Mouse (Mus musculus): ENCODE measurements around the gene Rad51d. TPM values are rescaled to one million over a fixed set of nuclear protein-coding genes. Genes with fewer than 3 reads are reported as not detected.

Gene Rad51d
- total and polyA plus RNA-seq, 2 experiments from 2014 or later: 11.0 to 11.2 TPM

DNA sequence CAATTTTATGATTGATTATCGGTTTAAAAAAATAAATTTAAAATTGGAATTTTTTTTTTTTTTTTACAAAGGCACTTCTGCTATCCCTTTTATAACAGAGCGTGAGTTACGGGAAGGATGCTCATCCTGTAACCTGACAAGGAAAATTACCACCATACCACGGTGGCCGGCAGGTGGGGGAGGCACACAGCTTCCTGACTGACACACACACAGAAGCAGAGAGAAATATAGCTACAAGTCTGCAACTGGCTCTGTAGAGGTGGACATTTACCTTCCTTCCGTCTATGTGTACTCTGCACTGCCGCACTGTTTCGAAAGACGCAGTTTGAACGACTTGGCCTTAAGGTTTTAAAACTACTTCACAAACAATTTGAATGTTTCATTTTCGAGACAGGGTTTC lies 38.3 kb downstream of the Rad51d start:
- TF ChIP-seq CTCF (IDR thresholded peaks at IDR 0.05): no peak
- Histone ChIP-seq H3K9ac (replicated peaks; ENCODE audit: low read length, poor library complexity, severe bottlenecking) (no peak overlapping the region), H3K27me3 (ENCODE audit: insufficient read depth, low read length) (no peaks in the 10 kb centered on the region), H3K4me3 (ENCODE audit: low read depth, low read length) (no peak overlapping the region), H3K36me3 (ENCODE audit: insufficient read depth, low read length) (no peaks in the 10 kb centered on the region), H3K4me1 (ENCODE audit: insufficient read depth, low read length) (no peaks in the 10 kb centered on the region), H3K27ac (ENCODE audit: low read depth, low read length) (no peak overlapping the region), H3K4me2 (ENCODE audit: low read depth, low read length, poor library complexity, severe bottlenecking) (no peak overlapping the region), H3K9me3 (ENCODE audit: low read length) (no peaks in the 10 kb centered on the region)
- DNase-seq (ENCODE audit: low spot score) (no peak), ATAC-seq (ENCODE audit: low FRiP score) (no peak)
- 84% methylated on average over 11 of the region's 11 CpGs for WGBS

DNA sequence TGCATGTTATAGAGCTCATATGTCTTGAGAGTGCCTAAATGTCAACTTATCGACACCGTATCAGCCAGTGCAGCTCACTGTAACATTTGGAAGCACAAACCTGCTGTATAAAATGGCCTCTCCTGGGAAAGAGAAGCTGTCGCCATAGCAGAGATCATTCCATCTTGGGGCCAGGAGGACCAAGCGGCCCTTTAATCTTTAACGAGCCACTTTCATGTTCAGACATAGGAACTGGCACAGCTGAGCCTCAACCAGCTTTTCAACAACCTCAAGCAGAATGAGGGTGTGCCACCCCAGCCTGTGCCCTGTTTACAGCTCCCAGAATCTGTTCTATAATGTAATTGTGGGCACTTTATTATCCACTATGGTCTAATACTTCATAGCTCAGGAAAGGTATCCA lies 40.2 kb downstream of the Rad51d start:
- Histone ChIP-seq H3K4me2 (ENCODE audit: low read depth, low read length, poor library complexity, severe bottlenecking) (no peak overlapping the region), H3K27ac (ENCODE audit: low read depth, low read length) (peak overlapping the region; percentile 14; the same call in 1 of the 2 replicates), H3K9me3 (ENCODE audit: low read length) (no peaks in the 10 kb centered on the region), H3K9ac (replicated peaks; ENCODE audit: low read length, poor library complexity, severe bottlenecking) (no peak overlapping the region), H3K4me1 (ENCODE audit: insufficient read depth, low read length) (0 out of 2 replicates have a peak, but pooled peaks cover 5% of the 10 kb centered on the region), H3K36me3 (ENCODE audit: insufficient read depth, low read length) (no peaks in the 10 kb centered on the region), H3K27me3 (ENCODE audit: insufficient read depth, low read length) (no peaks in the 10 kb centered on the region), H3K4me3 (ENCODE audit: low read depth, low read length) (no peak overlapping the region)
- no peak for TF ChIP-seq CTCF (IDR thresholded peaks at IDR 0.05)
- no peak for DNase-seq (ENCODE audit: low spot score)
- no peak for ATAC-seq (ENCODE audit: low FRiP score)
- WGBS: 57% methylated on average over 5 of the region's 5 CpGs

DNA sequence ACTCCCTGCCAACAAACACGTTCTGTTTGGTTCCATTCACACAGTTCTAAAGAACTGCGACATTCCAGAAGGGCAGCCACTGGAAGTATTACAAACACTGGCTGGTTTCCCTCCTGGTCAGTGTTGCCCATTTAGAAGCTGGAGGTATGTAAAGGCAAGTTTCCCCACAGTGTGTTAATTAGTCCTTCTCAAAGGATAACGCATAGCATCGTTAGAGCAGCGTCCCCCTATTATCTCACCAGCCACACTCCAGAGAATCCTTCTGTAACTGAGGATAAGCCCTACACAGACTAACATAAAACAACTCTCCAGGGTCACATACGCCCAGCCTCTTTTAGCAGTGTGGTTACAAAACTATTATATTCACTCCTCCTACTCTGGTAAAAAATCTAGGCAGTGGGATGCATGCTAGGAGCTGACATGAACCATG lies 42.8 kb downstream of the Rad51d start:
- 31% methylated on average over 6 of the region's 6 CpGs for WGBS
- Histone ChIP-seq H3K9me3 (ENCODE audit: low read length) (no peaks in the 10 kb centered on the region), H3K9ac (replicated peaks; ENCODE audit: low read length, poor library complexity, severe bottlenecking) (no peak overlapping the region), H3K4me3 (ENCODE audit: low read depth, low read length) (no peak overlapping the region), H3K4me2 (ENCODE audit: low read depth, low read length, poor library complexity, severe bottlenecking) (no peak overlapping the region), H3K4me1 (ENCODE audit: insufficient read depth, low read length) (0 out of 2 replicates have a peak, but pooled peaks cover 5% of the 10 kb centered on the region), H3K27me3 (ENCODE audit: insufficient read depth, low read length) (no peaks in the 10 kb centered on the region), H3K36me3 (ENCODE audit: insufficient read depth, low read length) (no peaks in the 10 kb centered on the region), H3K27ac (ENCODE audit: low read depth, low read length) (no peak overlapping the region)
- ATAC-seq (ENCODE audit: low FRiP score) (no peak), DNase-seq (ENCODE audit: low spot score) (no peak)
- no peak for TF ChIP-seq CTCF (IDR thresholded peaks at IDR 0.05)

DNA sequence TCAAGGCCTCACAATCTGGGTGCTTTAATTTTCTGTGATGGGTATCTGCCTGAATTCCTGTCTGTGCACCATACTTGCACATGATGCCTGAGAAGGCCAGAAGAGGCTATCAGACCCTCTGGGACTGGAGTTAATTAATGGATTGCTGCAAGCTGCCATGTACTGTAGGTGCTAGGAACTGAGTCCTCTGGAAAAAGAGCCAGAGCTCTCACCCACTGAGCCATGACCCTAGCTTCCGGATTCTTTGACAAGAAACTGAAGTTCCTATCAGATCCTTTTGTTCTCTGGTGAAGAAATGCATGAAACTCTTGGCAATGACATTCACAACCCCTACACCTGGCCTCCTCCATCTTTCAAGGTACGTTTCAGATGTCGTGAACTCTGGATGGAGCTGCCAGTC lies 43.5 kb downstream of the Rad51d start:
- Histone ChIP-seq H3K4me3 (ENCODE audit: low read depth, low read length) (no peak overlapping the region), H3K4me1 (ENCODE audit: insufficient read depth, low read length) (0 out of 2 replicates have a peak, but pooled peaks cover 5% of the 10 kb centered on the region), H3K9me3 (ENCODE audit: low read length) (no peaks in the 10 kb centered on the region), H3K36me3 (ENCODE audit: insufficient read depth, low read length) (no peaks in the 10 kb centered on the region), H3K9ac (replicated peaks; ENCODE audit: low read length, poor library complexity, severe bottlenecking) (no peak overlapping the region), H3K27ac (ENCODE audit: low read depth, low read length) (no peak overlapping the region), H3K4me2 (ENCODE audit: low read depth, low read length, poor library complexity, severe bottlenecking) (no peak overlapping the region), H3K27me3 (ENCODE audit: insufficient read depth, low read length) (no peaks in the 10 kb centered on the region)
- TF ChIP-seq CTCF (IDR thresholded peaks at IDR 0.05): no peak
- ATAC-seq (ENCODE audit: low FRiP score) (no peak), DNase-seq (ENCODE audit: low spot score) (no peak)
- WGBS: 89% methylated on average over 3 of the region's 3 CpGs

- Histone ChIP-seq H3K9me3 (ENCODE audit: low read length) (no peaks in the 10 kb centered on the region), H3K9ac (replicated peaks; ENCODE audit: low read length, poor library complexity, severe bottlenecking) (peak overlapping the region; percentile 51), H3K4me3 (ENCODE audit: low read depth, low read length) (peak overlapping the region; percentile 18; the same call in 1 of the 2 replicates), H3K36me3 (ENCODE audit: insufficient read depth, low read length) (no peaks in the 10 kb centered on the region), H3K27me3 (ENCODE audit: insufficient read depth, low read length) (no peaks in the 10 kb centered on the region), H3K4me2 (ENCODE audit: low read depth, low read length, poor library complexity, severe bottlenecking) (peak overlapping the region; percentile 39; the same call in 1 of the 2 replicates), H3K27ac (ENCODE audit: low read depth, low read length) (peak overlapping the region; percentile 32; the same call in 1 of the 2 replicates), H3K4me1 (ENCODE audit: insufficient read depth, low read length) (0 out of 2 replicates have a peak, but pooled peaks cover 5% of the 10 kb centered on the region)
- ATAC-seq (ENCODE audit: low FRiP score) (no peak), DNase-seq (ENCODE audit: low spot score) (no peak)
- 44% methylated on average over 4 of the region's 4 CpGs for WGBS
- TF ChIP-seq CTCF (IDR thresholded peaks at IDR 0.05): no peak
Observed at GRCm38 (mm10) chr11:82846079-82846436, 44.4 kb downstream of the Rad51d start.

DNA sequence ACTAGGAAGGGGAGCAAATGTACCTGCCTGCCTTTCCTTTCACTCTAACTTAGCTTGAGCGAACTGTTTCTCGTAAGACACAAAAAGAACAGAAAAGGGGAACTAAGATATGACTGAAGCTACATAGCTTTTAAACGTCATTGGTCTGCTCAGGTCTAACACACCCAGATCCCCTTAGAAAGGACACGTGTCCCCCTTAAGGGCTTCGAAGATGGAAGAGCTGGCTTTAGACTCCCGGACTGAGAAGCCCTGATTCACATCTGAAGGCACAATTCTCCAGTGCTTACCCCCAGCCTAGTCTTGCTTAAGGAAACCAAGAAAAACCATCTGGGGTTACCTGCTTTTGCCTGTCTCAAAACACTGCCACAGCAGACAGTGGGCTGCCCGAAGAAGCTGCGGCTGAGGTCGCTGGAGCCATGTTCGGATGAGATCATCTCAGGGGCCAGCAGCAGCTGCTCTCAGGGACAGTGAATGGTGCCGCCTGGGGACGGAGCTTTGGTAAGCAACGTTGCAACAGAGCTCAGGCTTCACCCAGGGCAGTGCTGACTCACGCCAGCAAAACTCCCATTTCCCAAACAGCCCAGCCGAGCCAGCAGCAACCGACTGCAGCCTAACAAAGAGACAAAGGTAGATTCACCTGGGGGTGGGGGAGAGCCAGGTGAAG lies 44.9 kb downstream of the Rad51d start:
- ATAC-seq (ENCODE audit: low FRiP score): no peak
- peak; percentile 61 for DNase-seq (ENCODE audit: low spot score)
- Histone ChIP-seq H3K4me3 (ENCODE audit: low read depth, low read length) (peak overlapping the region; percentile 18), H3K4me2 (ENCODE audit: low read depth, low read length, poor library complexity, severe bottlenecking) (peak overlapping the region; percentile 39), H3K9me3 (ENCODE audit: low read length) (no peaks in the 10 kb centered on the region), H3K4me1 (ENCODE audit: insufficient read depth, low read length) (0 out of 2 replicates have a peak, but pooled peaks cover 5% of the 10 kb centered on the region), H3K27me3 (ENCODE audit: insufficient read depth, low read length) (no peaks in the 10 kb centered on the region), H3K36me3 (ENCODE audit: insufficient read depth, low read length) (no peaks in the 10 kb centered on the region), H3K27ac (ENCODE audit: low read depth, low read length) (peak overlapping the region; percentile 32; the same call in 1 of the 2 replicates), H3K9ac (replicated peaks; ENCODE audit: low read length, poor library complexity, severe bottlenecking) (peak overlapping the region; percentile 51)
- WGBS: 25% methylated on average over 16 of the region's 16 CpGs
- peak; percentile 42 for TF ChIP-seq CTCF (IDR thresholded peaks at IDR 0.05)
